Mouse (Mus musculus): ENCODE results near the gene Ackr4.
A peak's percentile ranks its signal among the peaks of the same experiment; 100 is the strongest.

Gene Ackr4

DNA sequence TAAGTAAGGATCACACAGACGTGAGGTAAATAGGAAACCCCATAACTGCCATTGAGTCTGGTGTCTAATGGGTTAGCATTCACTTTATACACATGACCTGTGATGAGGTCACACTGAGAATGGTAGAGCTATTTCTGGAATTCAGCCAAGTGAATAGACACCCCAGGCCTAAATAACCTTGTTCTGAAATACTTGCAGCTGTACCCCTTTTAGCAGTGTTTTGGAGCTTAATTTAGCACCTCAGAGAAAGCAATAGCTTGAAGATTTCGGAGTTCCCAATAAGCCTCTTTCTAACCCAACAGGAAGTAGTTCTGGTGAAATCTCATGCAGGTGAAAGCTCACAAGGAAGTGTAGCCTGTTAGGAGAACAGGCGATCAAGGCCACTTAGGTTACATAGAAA lies at the start of gene Ackr4:
Gene Ackr4 (minus strand): TSS at position 101 of the 400 bp plus-strand sequence.
- Histone ChIP-seq H3K27me3 (ENCODE audit: control insufficient read depth, insufficient read depth, low read length, poor library complexity, severe bottlenecking) (no peaks in the 10 kb centered on the region), H3K36me3 (ENCODE audit: control insufficient read depth, insufficient read depth, low read length, poor library complexity, severe bottlenecking) (0 out of 2 replicates have a peak, but pooled peaks cover 2% of the 10 kb centered on the region)
- DNase-seq (ENCODE audit: low read depth, low spot score): no peak

DNA sequence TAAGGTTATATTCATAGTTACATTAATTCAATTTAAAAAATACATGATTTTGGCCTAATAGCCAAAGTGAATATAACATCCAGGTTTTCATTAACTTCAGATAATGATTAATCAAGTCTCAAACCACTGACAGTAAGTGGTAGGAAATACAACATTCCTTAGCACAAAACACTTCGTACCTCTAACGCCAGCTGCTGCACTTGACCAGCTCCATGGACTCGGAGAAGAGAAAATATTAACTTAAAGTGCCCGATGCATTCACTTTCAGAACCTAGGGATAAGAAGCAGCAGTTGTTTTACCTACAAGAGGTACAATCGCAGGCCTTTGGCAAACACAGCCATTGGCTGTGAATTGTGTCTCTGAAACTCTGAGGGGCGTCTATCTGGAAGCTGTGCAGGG lies 45.6 kb upstream of the Ackr4 start:
- Histone ChIP-seq H3K36me3 (ENCODE audit: control insufficient read depth, insufficient read depth, low read length, poor library complexity, severe bottlenecking) (peaks cover 11% of the 10 kb centered on the region), H3K27me3 (ENCODE audit: control insufficient read depth, insufficient read depth, low read length, poor library complexity, severe bottlenecking) (no peaks in the 10 kb centered on the region)
- no peak for DNase-seq (ENCODE audit: low read depth, low spot score)

DNA sequence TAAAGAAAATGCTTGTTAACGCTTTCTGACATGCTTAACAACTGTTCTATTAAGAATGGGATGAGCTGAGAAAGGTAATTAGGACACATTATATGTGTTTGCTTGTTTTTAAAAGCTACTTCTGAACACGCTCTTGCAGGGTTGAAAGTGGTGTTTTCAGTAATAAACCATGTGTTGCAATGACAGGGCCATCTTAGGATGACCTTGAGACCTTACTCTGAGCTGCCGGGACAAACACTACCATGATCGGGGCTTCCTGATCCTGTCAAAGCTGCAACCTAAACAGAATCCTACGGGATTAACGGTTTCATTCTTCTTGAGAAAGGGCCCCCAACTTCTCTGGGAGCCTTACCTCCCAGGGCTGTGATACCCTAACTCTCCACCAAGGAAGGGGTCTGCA lies 44.9 kb upstream of the Ackr4 start:
- Histone ChIP-seq H3K27me3 (ENCODE audit: control insufficient read depth, insufficient read depth, low read length, poor library complexity, severe bottlenecking) (no peaks in the 10 kb centered on the region), H3K36me3 (ENCODE audit: control insufficient read depth, insufficient read depth, low read length, poor library complexity, severe bottlenecking) (peaks cover 13% of the 10 kb centered on the region)
- DNase-seq (ENCODE audit: low read depth, low spot score): no peak

- H3K27me3 ChIP-seq (ENCODE audit: control insufficient read depth, insufficient read depth, low read length, poor library complexity, severe bottlenecking): no peaks in the 10 kb centered on the region
- DNase-seq (ENCODE audit: low read depth, low spot score): no peak
- peaks cover 13% of the 10 kb centered on the region for H3K36me3 ChIP-seq (ENCODE audit: control insufficient read depth, insufficient read depth, low read length, poor library complexity, severe bottlenecking)
These were observed 43.3 kb upstream of the Ackr4 start for GRCm38 (mm10) chr9:104169986-104170385.

GRCm38 (mm10) chr9:104165926-104166325 lies 39.2 kb upstream of the Ackr4 start:
- DNase-seq (ENCODE audit: low read depth, low spot score): no peak
- peaks cover 10% of the 10 kb centered on the region; the same call in 1 of the 2 replicates for H3K36me3 ChIP-seq (ENCODE audit: control insufficient read depth, insufficient read depth, low read length, poor library complexity, severe bottlenecking)

GRCm38 (mm10) chr9:104164194-104164593 lies 37.5 kb upstream of the Ackr4 start:
- H3K27me3 ChIP-seq (ENCODE audit: control insufficient read depth, insufficient read depth, low read length, poor library complexity, severe bottlenecking): no peaks in the 10 kb centered on the region
- DNase-seq (ENCODE audit: low read depth, low spot score): no peak
- H3K36me3 ChIP-seq (ENCODE audit: control insufficient read depth, insufficient read depth, low read length, poor library complexity, severe bottlenecking): peaks cover 12% of the 10 kb centered on the region

More at GRCm38 (mm10) chr9:104165926-104166325, 39.2 kb upstream of the Ackr4 start:
- H3K27me3 ChIP-seq (ENCODE audit: control insufficient read depth, insufficient read depth, low read length, poor library complexity, severe bottlenecking): no peaks in the 10 kb centered on the region

DNA sequence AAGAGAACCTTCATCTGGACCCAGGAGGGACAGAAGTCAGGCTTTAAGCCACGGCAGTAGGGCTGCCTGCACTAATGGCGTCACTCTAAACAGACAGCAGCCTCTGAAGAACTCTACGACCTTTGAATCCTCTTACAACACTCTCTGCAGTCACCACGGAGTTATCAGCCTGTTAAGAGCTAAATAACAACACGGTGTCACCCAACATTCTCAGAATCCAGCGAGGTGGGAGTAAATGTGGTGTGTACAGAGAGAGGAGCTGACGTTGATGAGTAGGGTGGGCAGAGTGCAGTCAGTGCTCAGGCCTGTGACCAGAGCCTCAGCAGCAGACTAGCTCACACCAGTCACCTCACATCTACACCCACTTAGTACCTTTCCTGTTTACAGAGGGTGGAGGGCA lies 34.4 kb upstream of the Ackr4 start:
- no peak for DNase-seq (ENCODE audit: low read depth, low spot score)
- Histone ChIP-seq H3K36me3 (ENCODE audit: control insufficient read depth, insufficient read depth, low read length, poor library complexity, severe bottlenecking) (peaks cover 10% of the 10 kb centered on the region), H3K27me3 (ENCODE audit: control insufficient read depth, insufficient read depth, low read length, poor library complexity, severe bottlenecking) (no peaks in the 10 kb centered on the region)

DNA sequence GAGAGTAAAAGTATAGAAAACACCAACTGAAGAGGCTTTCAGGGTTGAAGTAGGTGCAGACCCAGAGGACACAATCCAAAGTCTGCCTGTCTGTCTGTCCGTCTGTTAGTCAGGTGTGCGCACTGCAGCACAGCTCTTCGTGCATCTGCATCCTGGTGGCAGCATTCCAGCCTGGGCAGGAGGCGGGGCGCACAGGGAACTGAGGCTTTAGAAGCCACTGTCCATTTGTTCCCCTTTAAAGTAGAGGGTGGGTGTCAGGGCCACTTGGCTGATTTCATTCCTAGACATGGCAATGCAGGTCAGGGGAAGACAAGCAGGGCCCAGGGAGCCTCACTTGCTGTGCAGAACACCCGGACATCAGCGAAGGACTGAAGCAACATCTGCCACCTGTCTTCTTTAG lies 30.6 kb upstream of the Ackr4 start:
- DNase-seq (ENCODE audit: low read depth, low spot score): no peak
- peaks cover 7% of the 10 kb centered on the region for H3K36me3 ChIP-seq (ENCODE audit: control insufficient read depth, insufficient read depth, low read length, poor library complexity, severe bottlenecking)

GRCm38 (mm10) chr9:104156506-104156905 lies 29.8 kb upstream of the Ackr4 start:
- Histone ChIP-seq H3K36me3 (ENCODE audit: control insufficient read depth, insufficient read depth, low read length, poor library complexity, severe bottlenecking) (peaks cover 7% of the 10 kb centered on the region), H3K27me3 (ENCODE audit: control insufficient read depth, insufficient read depth, low read length, poor library complexity, severe bottlenecking) (no peaks in the 10 kb centered on the region)
- no peak for DNase-seq (ENCODE audit: low read depth, low spot score)

More for the DNA sequence above, 30.6 kb upstream of the Ackr4 start:
- H3K27me3 ChIP-seq (ENCODE audit: control insufficient read depth, insufficient read depth, low read length, poor library complexity, severe bottlenecking): no peaks in the 10 kb centered on the region

DNA sequence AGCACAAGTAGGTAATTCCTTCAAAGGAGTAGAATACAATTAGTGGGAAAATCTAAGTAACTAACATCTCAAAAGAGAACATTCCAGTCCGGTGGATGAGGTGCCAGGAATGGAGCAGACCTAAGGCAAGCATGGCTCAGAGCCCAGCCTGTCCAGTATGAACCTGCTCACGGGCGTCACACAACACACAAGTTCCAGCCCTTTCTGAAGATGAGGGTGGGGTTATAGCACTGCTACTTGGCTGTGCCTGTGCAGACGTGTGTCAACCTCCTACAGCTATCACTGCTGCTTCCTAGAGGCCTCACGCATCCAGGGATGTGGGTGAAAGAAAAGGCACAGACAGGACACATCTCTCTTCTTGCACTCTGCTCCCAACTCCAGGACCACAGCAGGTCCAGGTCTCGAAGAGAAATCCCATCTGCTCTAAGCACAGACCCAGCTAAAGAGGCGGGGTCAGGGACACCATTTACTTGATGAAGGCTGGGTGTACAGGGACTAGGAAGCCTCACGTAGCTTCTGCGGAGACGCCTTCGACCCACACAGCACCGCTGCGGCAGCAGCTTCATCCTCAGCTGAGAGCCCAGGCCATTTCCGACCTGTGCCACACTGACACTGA lies 28.5 kb upstream of the Ackr4 start:
- DNase-seq (ENCODE audit: low read depth, low spot score): no peak
- H3K36me3 ChIP-seq (ENCODE audit: control insufficient read depth, insufficient read depth, low read length, poor library complexity, severe bottlenecking): peaks cover 5% of the 10 kb centered on the region
- no peaks in the 10 kb centered on the region for H3K27me3 ChIP-seq (ENCODE audit: control insufficient read depth, insufficient read depth, low read length, poor library complexity, severe bottlenecking)

DNA sequence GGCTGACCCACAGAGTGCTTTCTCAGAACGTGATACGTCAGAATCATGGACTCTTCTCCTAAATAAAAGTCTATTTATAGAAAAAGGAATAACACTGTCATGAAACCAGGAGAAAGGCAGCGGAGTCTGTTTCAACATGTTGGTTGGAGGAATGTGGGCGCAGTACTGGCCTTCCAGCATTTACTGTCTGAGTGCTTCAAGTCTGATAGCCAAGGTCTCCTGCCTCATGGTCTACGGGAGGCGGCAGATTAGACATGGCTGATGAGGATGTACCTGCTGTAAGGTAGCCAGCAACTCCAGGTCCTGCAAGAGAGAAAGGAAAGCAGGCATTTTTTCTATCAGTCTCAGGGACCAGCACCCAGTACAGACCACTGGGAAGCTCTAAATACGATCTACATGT lies 25.4 kb upstream of the Ackr4 start:
- Histone ChIP-seq H3K27me3 (ENCODE audit: control insufficient read depth, insufficient read depth, low read length, poor library complexity, severe bottlenecking) (no peaks in the 10 kb centered on the region), H3K36me3 (ENCODE audit: control insufficient read depth, insufficient read depth, low read length, poor library complexity, severe bottlenecking) (peaks cover 6% of the 10 kb centered on the region)
- DNase-seq (ENCODE audit: low read depth, low spot score): no peak

DNA sequence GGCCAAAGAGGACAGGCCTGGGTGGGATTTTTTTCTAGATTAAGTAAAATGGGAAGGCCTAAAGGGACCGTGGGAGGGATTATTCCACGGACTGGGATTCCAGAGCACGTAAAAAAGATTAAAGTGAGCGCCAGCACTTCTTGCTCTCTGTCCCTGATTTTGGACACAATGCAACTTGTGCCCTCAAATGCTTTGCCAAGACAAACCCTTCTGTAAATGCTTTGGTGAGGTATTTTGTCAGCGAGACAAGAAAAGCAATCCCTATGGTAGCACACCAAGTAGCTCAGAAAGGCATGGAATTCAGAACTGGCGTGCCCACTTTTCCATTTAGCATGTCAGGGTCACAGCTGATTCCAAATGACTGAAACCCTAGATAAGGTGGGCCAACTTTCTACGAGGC lies 22.2 kb upstream of the Ackr4 start:
- no peak for DNase-seq (ENCODE audit: low read depth, low spot score)
- Histone ChIP-seq H3K36me3 (ENCODE audit: control insufficient read depth, insufficient read depth, low read length, poor library complexity, severe bottlenecking) (peaks cover 4% of the 10 kb centered on the region), H3K27me3 (ENCODE audit: control insufficient read depth, insufficient read depth, low read length, poor library complexity, severe bottlenecking) (no peaks in the 10 kb centered on the region)

- no peaks in the 10 kb centered on the region for H3K27me3 ChIP-seq (ENCODE audit: control insufficient read depth, insufficient read depth, low read length, poor library complexity, severe bottlenecking)
- no peak for DNase-seq (ENCODE audit: low read depth, low spot score)
These were observed 19.9 kb upstream of the Ackr4 start for GRCm38 (mm10) chr9:104146683-104147082.

GRCm38 (mm10) chr9:104144314-104144996 lies 17.7 kb upstream of the Ackr4 start:
- DNase-seq (ENCODE audit: low read depth, low spot score): peak; percentile 22
- Histone ChIP-seq H3K36me3 (ENCODE audit: control insufficient read depth, insufficient read depth, low read length, poor library complexity, severe bottlenecking) (no peaks in the 10 kb centered on the region), H3K27me3 (ENCODE audit: control insufficient read depth, insufficient read depth, low read length, poor library complexity, severe bottlenecking) (no peaks in the 10 kb centered on the region)

More at GRCm38 (mm10) chr9:104146683-104147082, 19.9 kb upstream of the Ackr4 start:
- peaks cover 2% of the 10 kb centered on the region for H3K36me3 ChIP-seq (ENCODE audit: control insufficient read depth, insufficient read depth, low read length, poor library complexity, severe bottlenecking)

DNA sequence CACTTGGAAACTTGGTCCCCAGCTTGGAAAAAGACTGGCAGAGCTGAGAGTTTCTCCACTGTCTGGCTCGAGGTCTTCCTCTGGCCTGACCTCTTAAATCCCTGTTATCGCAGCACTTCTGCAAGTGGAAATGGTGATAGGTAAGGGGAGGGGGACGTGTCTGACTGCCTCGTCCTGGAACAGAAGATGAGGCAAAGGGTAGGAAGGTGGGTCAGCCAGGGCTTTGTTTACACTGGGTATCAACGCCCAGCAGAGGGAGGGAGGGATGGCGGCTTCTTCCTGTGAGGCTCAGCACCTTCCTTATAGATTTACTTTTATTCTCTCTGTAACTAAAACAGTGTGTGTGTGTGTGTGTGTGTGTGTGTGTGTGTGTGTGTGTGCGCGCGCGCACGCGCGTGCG lies 16.1 kb upstream of the Ackr4 start:
- no peak for DNase-seq (ENCODE audit: low read depth, low spot score)
- no peaks in the 10 kb centered on the region for H3K27me3 ChIP-seq (ENCODE audit: control insufficient read depth, insufficient read depth, low read length, poor library complexity, severe bottlenecking)
- H3K36me3 ChIP-seq (ENCODE audit: control insufficient read depth, insufficient read depth, low read length, poor library complexity, severe bottlenecking): no peaks in the 10 kb centered on the region
